Mouse (Mus musculus): ENCODE data around the gene Nmi.

Nmi gene

DNA sequence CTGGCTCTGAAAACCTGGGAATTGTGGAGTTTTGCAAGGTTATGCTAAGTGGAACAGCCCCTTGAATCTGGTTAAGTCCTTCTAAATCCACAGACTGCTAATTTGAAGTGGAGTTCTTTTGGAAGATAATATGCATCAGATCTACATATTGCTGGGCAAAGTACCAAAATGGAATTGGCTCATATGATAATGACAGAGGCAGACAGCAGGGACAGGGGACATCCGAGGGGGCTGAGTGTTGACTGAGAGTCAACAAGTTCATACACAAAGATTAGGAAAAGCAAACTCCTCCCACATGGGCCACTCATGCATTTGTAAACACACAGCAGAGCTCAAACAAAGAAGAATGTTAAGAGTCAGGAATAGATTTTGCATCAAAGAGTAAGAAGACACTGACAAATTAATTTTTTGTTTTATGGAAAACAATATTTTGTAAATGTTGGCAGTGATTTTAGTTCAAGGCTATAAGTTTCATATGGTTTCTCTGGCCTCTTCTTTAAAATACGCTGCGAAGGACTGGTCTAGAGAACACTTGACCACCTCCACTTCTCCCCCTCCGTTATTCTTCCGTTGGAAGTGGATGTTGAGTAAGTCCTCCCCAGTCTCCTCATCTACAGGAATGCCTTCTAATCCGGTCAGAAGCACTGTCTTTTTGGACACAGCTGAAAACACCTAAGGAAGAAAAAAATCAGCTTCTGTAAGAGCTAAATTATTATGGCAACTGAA lies 25.0 kb downstream of the Nmi start:
- no peak for DNase-seq (ENCODE audit: extremely low spot score, low read depth, low spot score)

GRCm38 (mm10) chr2:51945812-51946211 lies 27.5 kb downstream of the Nmi start:
- DNase-seq (ENCODE audit: extremely low spot score, low read depth, low spot score): no peak

- no peak for DNase-seq (ENCODE audit: extremely low spot score, low read depth, low spot score)
Observed at GRCm38 (mm10) chr2:51941832-51942231, 31.5 kb downstream of the Nmi start.

GRCm38 (mm10) chr2:51938750-51939149 lies 34.5 kb downstream of the Nmi start:
- DNase-seq (ENCODE audit: extremely low spot score, low read depth, low spot score): no peak

GRCm38 (mm10) chr2:51937004-51937403 lies 36.3 kb downstream of the Nmi start:
- DNase-seq (ENCODE audit: extremely low spot score, low read depth, low spot score): no peak

- no peak for DNase-seq (ENCODE audit: extremely low spot score, low read depth, low spot score)
Observed at GRCm38 (mm10) chr2:51936585-51936984, 36.7 kb downstream of the Nmi start.

DNA sequence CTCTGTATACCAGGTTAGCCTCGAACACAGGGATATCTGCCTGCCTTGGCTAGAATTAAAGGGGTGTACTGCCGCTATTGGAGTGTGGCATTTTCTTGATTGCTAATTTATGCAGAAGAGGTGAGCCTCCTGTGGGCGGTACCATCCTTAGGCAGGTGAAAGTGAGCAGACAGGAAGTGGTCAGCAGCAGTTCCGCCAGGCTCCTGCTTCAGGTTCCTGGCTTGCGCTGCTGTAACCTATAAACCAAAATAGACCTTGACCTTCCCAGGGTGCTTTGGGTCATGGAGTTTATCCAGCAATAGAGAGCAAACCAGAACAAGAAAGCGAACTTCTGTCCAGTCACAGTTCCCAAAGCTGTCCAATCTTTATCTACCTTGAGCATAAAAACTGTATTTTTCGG lies 37.4 kb downstream of the Nmi start:
- DNase-seq (ENCODE audit: extremely low spot score, low read depth, low spot score): no peak

DNA sequence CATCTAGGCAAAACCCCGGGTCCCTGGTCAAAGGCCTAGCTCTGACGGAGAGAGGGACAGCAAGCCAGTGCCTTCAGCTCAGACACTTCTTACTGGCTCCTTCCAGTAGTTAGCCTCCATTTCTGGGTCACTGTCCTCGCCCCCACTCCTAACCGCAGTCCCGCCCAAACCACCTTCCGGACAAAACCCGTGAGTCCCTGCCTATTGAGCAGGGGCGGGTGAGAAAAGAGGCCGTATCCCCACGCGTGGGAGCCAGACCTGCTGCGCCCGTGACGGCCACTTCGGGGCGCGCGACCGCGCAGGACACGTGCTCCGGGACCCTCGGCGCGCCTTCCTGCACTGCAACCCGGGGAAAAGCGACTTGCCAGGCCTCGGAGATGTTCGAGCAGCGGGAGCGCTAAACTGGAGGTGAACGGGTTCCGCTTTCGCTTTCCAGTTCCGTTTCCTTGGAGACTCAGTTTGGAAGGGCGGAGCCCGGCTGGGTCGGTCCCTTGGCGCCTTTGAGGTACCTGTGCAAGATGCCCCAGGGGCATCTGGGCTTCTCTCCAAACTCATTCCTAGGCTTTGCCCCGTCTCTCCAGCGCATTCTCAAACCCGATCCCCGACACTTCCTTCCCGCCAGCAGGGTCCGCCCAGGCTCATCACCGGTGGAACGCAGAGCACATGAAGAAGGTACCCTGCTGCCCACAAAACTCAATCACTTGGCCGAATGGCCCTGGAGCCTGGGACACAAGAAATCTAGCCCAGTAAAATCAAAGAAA lies 38.5 kb downstream of the Nmi start, which contains the start of gene Rbm43:
Gene Rbm43, minus strand, starts transcription at position 590 of the 761 bp plus-strand sequence.
- no peak for DNase-seq (ENCODE audit: extremely low spot score, low read depth, low spot score)

- DNase-seq (ENCODE audit: extremely low spot score, low read depth, low spot score): no peak
Observed at GRCm38 (mm10) chr2:51933341-51934134, 39.8 kb downstream of the Nmi start.

- no peak for DNase-seq (ENCODE audit: extremely low spot score, low read depth, low spot score)
Observed at GRCm38 (mm10) chr2:51931241-51931640, 42.1 kb downstream of the Nmi start.

GRCm38 (mm10) chr2:51914944-51915680 lies 58.2 kb downstream of the Nmi start:
- peak; percentile 68 for DNase-seq (ENCODE audit: extremely low spot score, low read depth, low spot score)

GRCm38 (mm10) chr2:51914532-51914931 lies 58.8 kb downstream of the Nmi start:
- no peak for DNase-seq (ENCODE audit: extremely low spot score, low read depth, low spot score)

GRCm38 (mm10) chr2:51912740-51913139 lies 60.6 kb downstream of the Nmi start:
- no peak for DNase-seq (ENCODE audit: extremely low spot score, low read depth, low spot score)

DNA sequence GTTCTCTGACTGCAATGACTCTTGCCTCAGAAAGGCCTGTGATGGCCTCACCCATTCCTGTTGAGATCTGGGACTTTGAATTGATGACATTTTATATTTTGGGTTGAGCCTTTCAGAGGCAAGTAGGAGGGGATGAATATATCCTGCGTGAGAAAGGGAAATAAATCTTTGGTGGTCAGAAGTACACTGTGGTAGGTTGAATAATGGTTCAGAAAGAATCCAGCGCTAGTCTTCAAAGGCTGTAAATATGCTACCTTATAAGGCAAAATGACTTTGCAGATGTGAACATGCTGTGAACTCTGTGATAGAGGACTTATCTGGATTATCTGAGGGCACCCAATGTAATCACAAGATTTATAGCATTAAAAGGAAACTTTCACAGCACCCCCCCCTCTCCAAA lies 61.4 kb downstream of the Nmi start:
- DNase-seq (ENCODE audit: extremely low spot score, low read depth, low spot score): no peak

- no peak for DNase-seq (ENCODE audit: extremely low spot score, low read depth, low spot score)
Observed at GRCm38 (mm10) chr2:51907538-51908110, 65.7 kb downstream of the Nmi start.

- DNase-seq (ENCODE audit: extremely low spot score, low read depth, low spot score): no peak
Observed at GRCm38 (mm10) chr2:51905637-51906036, 67.7 kb downstream of the Nmi start.
